Mouse (Mus musculus): ENCODE measurements around the gene S100pbp.

- no peak for TF ChIP-seq CTCF (conservative IDR thresholded peaks at IDR 0.05; ENCODE audit: low read length)
- TF ChIP-seq NANOG (IDR thresholded peaks at IDR 0.05; ENCODE audit: borderline replicate concordance, low read length) = no peak
These were observed 38.2 kb downstream of the S100pbp start for GRCm38 (mm10) chr4:129151276-129151811.
